Mouse (Mus musculus) cortical plate, adult 2 months (tissue): Measurements from ENCODE around the gene B3galt1.

ENCODE experiments used
- CTCF ChIP-seq: fragments of 200-500 bp; IDR thresholded peaks from 2 replicates; pipeline ENCODE4 v1.5.1; 2011; ENCODE audit warnings: mild to moderate bottlenecking, control low read depth, low read length; ENCODE audit not compliant: insufficient read depth; ENCODE audit errors: extremely low read depth
- POLR2A ChIP-seq: fragments of 200-500 bp; IDR thresholded peaks from 2 replicates; pipeline ENCODE4 v1.6.1; 2011; ENCODE audit warnings: mild to moderate bottlenecking, low read length, control low read depth; ENCODE audit not compliant: insufficient read depth; ENCODE audit errors: extremely low read depth

DNA sequence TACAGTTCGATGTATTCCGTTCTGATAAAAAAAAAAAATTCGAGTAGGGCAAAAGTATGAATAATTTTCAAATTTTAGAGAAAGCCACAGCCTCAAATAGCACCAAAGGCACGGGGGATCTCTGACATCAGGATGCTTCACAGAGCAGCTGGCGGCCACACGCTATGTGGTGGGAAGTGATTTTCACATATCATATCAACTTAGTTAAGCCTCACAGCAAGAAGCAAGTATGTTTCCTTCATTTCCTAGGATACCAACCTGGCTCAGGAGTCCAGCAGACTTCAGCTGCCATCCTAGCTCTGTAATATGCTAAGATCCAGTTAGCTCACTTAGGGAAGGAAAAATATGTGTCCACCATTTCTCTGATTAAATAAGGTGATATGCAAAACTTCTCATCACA is 405.9 kb downstream of the B3galt1 start:
- TF ChIP-seq CTCF (no peak), POLR2A (no peak)
